Mouse (Mus musculus) MEL (cell line): ENCODE measurements around the gene Iqca. TPM values are rescaled to one million over a fixed set of nuclear protein-coding genes. Genes with fewer than 3 reads are reported as not detected.

Experiments
- DNase-seq: peaks from one replicate; pipeline ENCODE4 v3.0.0; 2011; ENCODE audit warnings: low read depth, low spot score
- H3K27ac ChIP-seq: 2 replicates; pipeline ENCODE4 v1.5.1; 2012; ENCODE audit warnings: low read depth, mild to moderate bottlenecking, control low read depth, low read length, moderate library complexity; ENCODE audit not compliant: control insufficient read depth
- H3K27me3 ChIP-seq, 2 experiments: fragments of 150-350 bp in 1 of 2; sonication (generic) in 1 of 2; 2 replicates each; pipeline ENCODE4 v1.6.1; 2012; ENCODE audit warnings: low read length in 2 of 2, mild to moderate bottlenecking in 2 of 2, improper control_type of control experiment in 1 of 2, moderate library complexity in 1 of 2; ENCODE audit not compliant: insufficient read depth in 2 of 2, control insufficient read depth in 1 of 2
- H3K36me3 ChIP-seq, 2 experiments: 2 replicates each; pipeline ENCODE4 v1.6.1; 2012 to 2014; ENCODE audit warnings: low read length in 2 of 2, improper control_type of control experiment in 1 of 2, inconsistent platforms in 1 of 2, mild to moderate bottlenecking in 1 of 2; ENCODE audit not compliant: insufficient read depth in 2 of 2, control insufficient read depth in 1 of 2
- H3K4me1 ChIP-seq, 2 experiments: fragments of 150-350 bp in 1 of 2; sonication (generic) in 1 of 2; 2 replicates each; pipeline ENCODE4 v1.6.1; 2012; ENCODE audit warnings: low read length in 2 of 2, improper control_type of control experiment in 1 of 2, mild to moderate bottlenecking in 1 of 2; ENCODE audit not compliant: insufficient read depth in 2 of 2, control insufficient read depth in 1 of 2
- H3K4me3 ChIP-seq, 2 experiments: fragments of 150-350 bp in 1 of 2; sonication (generic) in 1 of 2; 2 replicates each; pipeline ENCODE4 v1.5.1; 2012; ENCODE audit warnings: low read depth in 2 of 2, low read length in 2 of 2, mild to moderate bottlenecking in 2 of 2, moderate library complexity in 2 of 2, control low read depth in 1 of 2, improper control_type of control experiment in 1 of 2; ENCODE audit not compliant: control insufficient read depth in 1 of 2, insufficient read depth in 1 of 2
- H3K79me2 ChIP-seq: 2 replicates; pipeline ENCODE4 v1.6.1; 2012; ENCODE audit warnings: mild to moderate bottlenecking, low read length, moderate library complexity; ENCODE audit not compliant: control insufficient read depth, poor library complexity, insufficient read depth
- H3K9ac ChIP-seq: 2 replicates; pipeline ENCODE4 v1.6.1; 2012; ENCODE audit warnings: low read depth, mild to moderate bottlenecking, control low read depth, low read length, moderate library complexity; ENCODE audit not compliant: control insufficient read depth, poor library complexity, severe bottlenecking
- H3K9me3 ChIP-seq: fragments of 150-350 bp; sonication (generic); replicated peaks from 2 replicates; pipeline ENCODE4 v1.6.1; 2012; ENCODE audit warnings: mild to moderate bottlenecking, low read length, improper control_type of control experiment, moderate library complexity; ENCODE audit not compliant: insufficient read depth
- BHLHE40 ChIP-seq: IDR thresholded peaks from 2 replicates; pipeline ENCODE4 v1.6.1; 2012; ENCODE audit warnings: low read depth, mild to moderate bottlenecking, inconsistent platforms, low read length, improper control_type of control experiment, borderline replicate concordance
- CHD1 ChIP-seq: IDR thresholded peaks from 2 replicates; pipeline ENCODE4 v1.6.1; 2012; ENCODE audit warnings: low read depth, mild to moderate bottlenecking, inconsistent platforms, low read length, improper control_type of control experiment
- CHD2 ChIP-seq: IDR thresholded peaks from 2 replicates; pipeline ENCODE4 v1.6.1; 2011; ENCODE audit warnings: low read length, improper control_type of control experiment
- CTCF ChIP-seq, 3 experiments: IDR thresholded peaks in 2 of 3; conservative IDR thresholded peaks in 1 of 3; 2 replicates each; pipeline ENCODE4 v1.5.1; 2011 to 2012; ENCODE audit warnings: low read length in 3 of 3, low read depth in 2 of 3, mild to moderate bottlenecking in 2 of 3, improper control_type of control experiment in 1 of 3, inconsistent platforms in 1 of 3, mixed read lengths in 1 of 3, moderate library complexity in 1 of 3; ENCODE audit not compliant: control insufficient read depth in 1 of 3, insufficient read depth in 1 of 3, poor library complexity in 1 of 3, severe bottlenecking in 1 of 3
- E2F4 ChIP-seq: IDR thresholded peaks from 2 replicates; pipeline ENCODE4 v1.6.1; 2011; ENCODE audit warnings: low read depth, low read length, improper control_type of control experiment, borderline replicate concordance
- ELF1 ChIP-seq: IDR thresholded peaks from 2 replicates; pipeline ENCODE4 v1.6.1; 2014; ENCODE audit warnings: low read depth, mild to moderate bottlenecking, inconsistent platforms, low read length, improper control_type of control experiment, moderate library complexity
- EP300 ChIP-seq, 2 experiments: IDR thresholded peaks; 2 replicates each; pipeline ENCODE4 v1.6.1; 2011; ENCODE audit warnings: improper control_type of control experiment in 2 of 2, low read length in 2 of 2, low read depth in 1 of 2, mild to moderate bottlenecking in 1 of 2
- GABPA ChIP-seq: IDR thresholded peaks from 2 replicates; pipeline ENCODE4 v1.6.1; 2012; ENCODE audit warnings: low read depth, mild to moderate bottlenecking, inconsistent platforms, low read length, improper control_type of control experiment, moderate library complexity
- HCFC1 ChIP-seq: IDR thresholded peaks from 2 replicates; pipeline ENCODE4 v1.6.1; 2012; ENCODE audit warnings: low read depth, mild to moderate bottlenecking, inconsistent platforms, low read length, improper control_type of control experiment, moderate library complexity
- JUND ChIP-seq: IDR thresholded peaks from 2 replicates; pipeline ENCODE4 v1.6.1; 2011; ENCODE audit warnings: low read depth, mild to moderate bottlenecking, improper control_type of control experiment, low read length
- MAX ChIP-seq: IDR thresholded peaks from 2 replicates; pipeline ENCODE4 v1.6.1; 2011; ENCODE audit warnings: low read length, improper control_type of control experiment
- MAZ ChIP-seq: IDR thresholded peaks from 2 replicates; pipeline ENCODE4 v1.6.1; 2012; ENCODE audit warnings: low read depth, mild to moderate bottlenecking, inconsistent platforms, low read length, improper control_type of control experiment
- MEF2A ChIP-seq: IDR thresholded peaks from 2 replicates; pipeline ENCODE4 v1.6.1; 2014; ENCODE audit warnings: low read depth, mild to moderate bottlenecking, inconsistent platforms, low read length, improper control_type of control experiment; ENCODE audit not compliant: poor library complexity, insufficient replicate concordance, severe bottlenecking; ENCODE audit errors: extremely low read depth
- MXI1 ChIP-seq: IDR thresholded peaks from 2 replicates; pipeline ENCODE4 v1.6.1; 2011; ENCODE audit warnings: mild to moderate bottlenecking, low read depth, low read length, improper control_type of control experiment
- MYC ChIP-seq: IDR thresholded peaks from 2 replicates; pipeline ENCODE4 v1.6.1; 2011; ENCODE audit warnings: low read depth, mild to moderate bottlenecking, low read length, improper control_type of control experiment, moderate library complexity
- POLR2A ChIP-seq, 2 experiments: IDR thresholded peaks; 2 replicates each; pipeline ENCODE4 v1.6.1; 2011 to 2012; ENCODE audit warnings: low read length in 2 of 2, mild to moderate bottlenecking in 2 of 2, control low read depth in 1 of 2, improper control_type of control experiment in 1 of 2, low read depth in 1 of 2, moderate library complexity in 1 of 2; ENCODE audit not compliant: control insufficient read depth in 1 of 2, insufficient read depth in 1 of 2, poor library complexity in 1 of 2
- POLR2AphosphoS2 ChIP-seq: IDR thresholded peaks from 2 replicates; pipeline ENCODE4 v1.6.1; 2011; ENCODE audit warnings: low read length, improper control_type of control experiment
- RAD21 ChIP-seq: IDR thresholded peaks from 2 replicates; pipeline ENCODE4 v1.6.1; 2011; ENCODE audit warnings: mild to moderate bottlenecking, low read depth, low read length, improper control_type of control experiment
- RCOR1 ChIP-seq: IDR thresholded peaks from 2 replicates; pipeline ENCODE4 v1.6.1; 2012; ENCODE audit warnings: low read depth, mild to moderate bottlenecking, inconsistent platforms, low read length, improper control_type of control experiment
- SIN3A ChIP-seq: IDR thresholded peaks from 2 replicates; pipeline ENCODE4 v1.6.1; 2012; ENCODE audit warnings: low read length, improper control_type of control experiment, inconsistent platforms
- TAL1 ChIP-seq: IDR thresholded peaks from 2 replicates; pipeline ENCODE4 v1.6.1; 2012; ENCODE audit warnings: mild to moderate bottlenecking, inconsistent platforms, low read length, moderate library complexity, mixed read lengths
- TBP ChIP-seq: IDR thresholded peaks from 2 replicates; pipeline ENCODE4 v1.8.0; 2011; ENCODE audit warnings: low read depth, low read length, improper control_type of control experiment
- UBTF ChIP-seq: IDR thresholded peaks from 2 replicates; pipeline ENCODE4 v1.6.1; 2012; ENCODE audit warnings: low read depth, mild to moderate bottlenecking, inconsistent platforms, low read length, improper control_type of control experiment, moderate library complexity, borderline replicate concordance; ENCODE audit not compliant: insufficient read depth
- USF2 ChIP-seq, 2 experiments: IDR thresholded peaks; 2 replicates each; pipeline ENCODE4 v1.6.1; 2011 to 2012; ENCODE audit warnings: improper control_type of control experiment in 2 of 2, low read length in 2 of 2, borderline replicate concordance in 1 of 2, inconsistent platforms in 1 of 2, low read depth in 1 of 2, mild to moderate bottlenecking in 1 of 2; ENCODE audit not compliant: insufficient read depth in 1 of 2
- ZC3H11A ChIP-seq: IDR thresholded peaks from 2 replicates; pipeline ENCODE4 v1.6.1; 2012; ENCODE audit warnings: low read depth, mild to moderate bottlenecking, inconsistent platforms, low read length, improper control_type of control experiment
- ZKSCAN1 ChIP-seq: IDR thresholded peaks from 2 replicates; pipeline ENCODE4 v1.6.1; 2012; ENCODE audit warnings: low read depth, mild to moderate bottlenecking, inconsistent platforms, low read length, improper control_type of control experiment, moderate library complexity
- ZNF384 ChIP-seq: IDR thresholded peaks from 2 replicates; pipeline ENCODE4 v1.6.1; 2012; ENCODE audit warnings: low read depth, mild to moderate bottlenecking, inconsistent platforms, low read length, improper control_type of control experiment
- polyA plus RNA-seq, 2 experiments: library from polyadenylated mRNA; stranded (reverse) in 1 of 2; unstranded in 1 of 2; fragments of >175 nt in 1 of 2; fragments of >200 nt in 1 of 2; gene quantifications; 2 replicates each; pipeline versions ENCODE4 v1.2.1 to v1.2.4; 2012; ENCODE audit warnings: low replicate concordance in 2 of 2, low read depth in 1 of 2; ENCODE audit not compliant: insufficient read length in 2 of 2, insufficient read depth in 1 of 2, missing spikeins in 1 of 2
- total RNA-seq: library from RNA; depleted of rRNA; stranded (reverse); fragments of 300-350 nt; gene quantifications from 2 replicates; pipeline ENCODE4 v1.2.3, GENCODE M21; 2012

Gene Iqca
- total and polyA plus RNA-seq, 3 experiments = 0.39 TPM; not detected in 2

GRCm38 (mm10) chr1:90119214-90119613 lies 34.0 kb downstream of the Iqca start:
- H3K27ac ChIP-seq = no peak overlapping the region
- no peak for TF ChIP-seq TAL1
- no peak for TF ChIP-seq SIN3A
- TF ChIP-seq E2F4 = no peak
- no peak for TF ChIP-seq ZNF384
- no peak for TF ChIP-seq POLR2AphosphoS2
- no peak for TF ChIP-seq CHD1
- TF ChIP-seq MAZ = no peak
- TF ChIP-seq EP300 (IDR thresholded peaks at IDR 0.05; ENCODE audit: low read depth in 1 of 2, low read length in 2 of 2) = no peak
- TF ChIP-seq CTCF (IDR thresholded peaks at IDR 0.05 in 2 of 3, conservative IDR thresholded peaks at IDR 0.05 in 1 of 3; ENCODE audit: control insufficient read depth in 1 of 3, insufficient read depth in 1 of 3, low read depth in 2 of 3, low read length in 3 of 3, poor library complexity in 1 of 3, severe bottlenecking in 1 of 3) = no peak
- no peak for TF ChIP-seq TBP
- TF ChIP-seq MXI1 = no peak
- no peak for TF ChIP-seq MYC
- TF ChIP-seq UBTF = no peak
- no peak for TF ChIP-seq USF2 (IDR thresholded peaks at IDR 0.05; ENCODE audit: borderline replicate concordance in 1 of 2, insufficient read depth in 1 of 2, low read depth in 1 of 2, low read length in 2 of 2)
- TF ChIP-seq MAX = no peak
- no peak for TF ChIP-seq RAD21
- no peak for TF ChIP-seq MEF2A
- no peak for TF ChIP-seq ELF1
- TF ChIP-seq ZKSCAN1 = no peak
- TF ChIP-seq, all 39 proteins: peak for 0
- H3K4me3 ChIP-seq = no peak overlapping the region
- no peak for DNase-seq
- no peaks in the 10 kb centered on the region for H3K9me3 ChIP-seq
- no peaks in the 10 kb centered on the region; a peak in 1 of 4 replicates for H3K27me3 ChIP-seq
- no peak overlapping the region for H3K9ac ChIP-seq
- H3K36me3 ChIP-seq = no peaks in the 10 kb centered on the region
- H3K79me2 ChIP-seq = no peaks in the 10 kb centered on the region
- no peaks in the 10 kb centered on the region for H3K4me1 ChIP-seq

GRCm38 (mm10) chr1:90117207-90117606 lies 36.0 kb downstream of the Iqca start:
- H3K4me3 ChIP-seq = no peak overlapping the region
- no peak overlapping the region for H3K27ac ChIP-seq
- no peaks in the 10 kb centered on the region for H3K4me1 ChIP-seq
- DNase-seq = no peak
- no peaks in the 10 kb centered on the region for H3K9me3 ChIP-seq
- H3K36me3 ChIP-seq = no peaks in the 10 kb centered on the region
- TF ChIP-seq MXI1 (no peak), CHD2 (no peak), E2F4 (no peak), JUND (no peak), USF2 (IDR thresholded peaks at IDR 0.05; ENCODE audit: borderline replicate concordance in 1 of 2, insufficient read depth in 1 of 2, low read depth in 1 of 2, low read length in 2 of 2) (no peak), CHD1 (no peak), ZC3H11A (no peak), BHLHE40 (no peak), RCOR1 (no peak), ZNF384 (no peak), MAX (no peak), CTCF (IDR thresholded peaks at IDR 0.05 in 2 of 3, conservative IDR thresholded peaks at IDR 0.05 in 1 of 3; ENCODE audit: control insufficient read depth in 1 of 3, insufficient read depth in 1 of 3, low read depth in 2 of 3, low read length in 3 of 3, poor library complexity in 1 of 3, severe bottlenecking in 1 of 3) (no peak), GABPA (no peak), ELF1 (no peak), HCFC1 (no peak), SIN3A (no peak), POLR2A (IDR thresholded peaks at IDR 0.05; ENCODE audit: control insufficient read depth in 1 of 2, insufficient read depth in 1 of 2, low read depth in 1 of 2, low read length in 2 of 2, poor library complexity in 1 of 2) (no peak)
- no peaks in the 10 kb centered on the region; a peak in 1 of 4 replicates for H3K27me3 ChIP-seq
- no peaks in the 10 kb centered on the region for H3K79me2 ChIP-seq
- no peak overlapping the region for H3K9ac ChIP-seq
